Mouse (Mus musculus): ENCODE measurements around the gene Morc2a.
"Not testable (repeated sequence)": the region's sequence is repeated elsewhere in the genome, so short reads cannot be mapped to it uniquely, and the experiment has no call there.

Gene Morc2a

GRCm38 (mm10) chr11:3648964-3649841 is at the start of gene Morc2a:
Gene Morc2a, plus strand, starts transcription at chr11:3649191.
- peak; percentile 95 to 97 for DNase-seq (ENCODE audit: low spot score in 2 of 2)

DNA sequence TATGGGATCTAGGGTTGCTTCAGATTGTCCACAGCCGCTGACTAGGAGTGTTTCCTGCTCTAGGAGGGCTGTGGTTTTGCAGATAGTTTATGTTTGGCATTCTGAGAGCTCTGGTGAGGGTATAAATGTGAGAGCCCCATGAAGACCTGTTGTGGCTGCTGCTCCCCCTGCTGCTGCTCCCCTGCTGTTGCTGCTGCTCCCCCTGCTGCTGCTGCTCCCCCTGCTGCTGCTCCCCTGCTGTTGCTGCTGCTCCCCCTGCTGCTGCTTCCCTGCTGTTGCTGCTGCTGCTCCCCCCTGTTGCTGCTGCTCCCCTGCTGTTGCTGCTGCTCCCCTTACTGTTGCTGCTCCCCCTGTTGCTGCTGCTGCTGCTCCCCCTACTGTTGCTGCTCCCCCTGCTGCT is 47.0 kb upstream of the Morc2a start:
- not testable (repeated sequence) for DNase-seq (ENCODE audit: low spot score in 2 of 2)

- not testable (repeated sequence) for DNase-seq (ENCODE audit: low spot score in 2 of 2)
These were observed 46.3 kb upstream of the Morc2a start for GRCm38 (mm10) chr11:3602687-3603086.

DNA sequence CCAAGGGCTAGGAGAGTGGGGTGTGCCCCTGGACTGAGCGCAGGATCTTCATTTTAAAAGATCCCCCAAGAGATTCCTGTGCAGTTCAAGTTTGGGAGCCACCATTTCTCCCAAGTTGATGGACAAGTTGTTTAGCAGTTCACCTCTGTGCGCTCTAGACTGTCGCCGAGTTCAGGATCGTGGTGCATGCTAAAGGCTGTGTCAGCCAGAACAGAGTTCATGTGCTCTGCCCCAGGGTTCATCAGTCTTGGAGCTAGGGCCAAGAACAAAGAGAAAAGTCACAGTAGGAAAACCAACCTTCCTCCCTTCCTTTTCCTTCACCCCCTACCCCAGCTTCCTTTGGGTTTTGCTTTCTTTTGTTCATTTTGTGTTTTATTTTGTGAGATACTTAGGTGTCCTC is 42.5 kb upstream of the Morc2a start:
- no peak for DNase-seq (ENCODE audit: low spot score in 2 of 2)

DNA sequence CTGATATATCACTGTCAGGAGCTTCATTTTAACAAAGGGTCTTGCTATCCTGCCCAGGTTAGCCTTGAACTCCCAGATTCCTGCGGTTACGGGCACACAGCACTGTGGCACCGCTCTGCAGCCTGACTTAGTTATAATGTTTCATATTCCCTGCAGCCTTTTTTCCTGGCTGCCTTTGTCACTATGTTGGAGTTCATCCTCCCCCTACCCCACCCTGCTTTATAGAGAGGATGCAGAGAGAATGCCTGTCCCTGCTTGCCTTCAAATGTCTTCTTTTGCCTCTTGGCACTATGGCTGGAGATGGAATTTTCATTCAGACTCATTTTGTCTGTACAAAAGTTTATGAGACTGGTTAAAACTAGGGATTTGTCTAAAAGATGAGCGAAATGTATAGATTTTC is 33.4 kb upstream of the Morc2a start:
- no peak for DNase-seq (ENCODE audit: low spot score in 2 of 2)

DNA sequence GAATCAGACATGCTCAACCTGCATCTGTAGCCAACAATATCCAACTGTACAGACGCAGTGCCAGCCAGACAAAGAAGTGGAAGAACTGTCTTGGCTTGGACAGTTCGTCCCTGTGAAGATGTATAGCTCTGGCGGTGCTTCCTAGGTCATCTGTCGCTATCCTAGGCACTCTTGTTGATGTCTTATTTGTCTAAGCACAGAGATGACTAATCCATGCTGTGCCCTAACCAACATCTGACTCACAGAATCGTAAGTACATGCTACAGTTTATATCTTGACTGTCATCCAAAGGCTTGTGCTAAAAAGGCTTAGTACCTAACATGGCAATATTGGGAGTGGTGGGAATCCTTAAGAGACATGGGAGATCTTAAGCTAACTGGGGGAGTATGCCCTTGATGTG is 26.2 kb upstream of the Morc2a start:
- DNase-seq (ENCODE audit: low spot score in 2 of 2), result no peak

DNA sequence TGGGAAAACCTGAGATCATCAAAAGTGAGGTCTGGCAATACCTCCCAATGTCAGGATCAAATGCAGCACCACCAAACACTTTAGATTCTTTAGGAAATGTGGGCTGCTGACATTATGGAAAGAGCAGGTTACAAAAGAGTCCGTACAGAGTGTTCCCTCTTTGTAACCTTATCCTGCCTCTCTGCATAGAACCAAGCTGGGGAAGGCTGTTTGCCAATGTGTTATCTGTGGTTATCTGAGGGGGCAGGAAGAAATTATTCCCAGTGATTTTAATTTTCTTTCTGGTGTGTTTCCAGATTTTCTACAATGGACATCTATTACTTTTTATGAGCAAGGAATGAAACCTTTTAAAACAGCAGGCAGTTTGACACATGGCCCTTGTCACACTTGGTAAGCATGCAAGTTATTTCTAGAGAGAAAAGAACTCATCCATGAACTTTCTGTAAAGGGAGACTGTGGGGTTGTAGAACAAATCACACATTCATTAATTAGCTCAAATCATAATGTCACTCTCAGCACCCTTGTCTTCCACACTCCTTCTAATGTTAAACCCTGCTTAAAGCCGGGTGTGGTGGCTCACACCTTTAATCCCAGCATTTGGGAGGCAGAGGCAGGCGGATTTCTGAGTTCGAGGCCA is 24.5 kb upstream of the Morc2a start:
- DNase-seq (ENCODE audit: low spot score in 2 of 2), result no peak

GRCm38 (mm10) chr11:3628999-3629491 is 19.9 kb upstream of the Morc2a start:
- DNase-seq (ENCODE audit: low spot score in 2 of 2), result no peak

- not testable (repeated sequence) for DNase-seq (ENCODE audit: low spot score in 2 of 2)
These were observed 15.7 kb upstream of the Morc2a start for GRCm38 (mm10) chr11:3633269-3633668.

DNA sequence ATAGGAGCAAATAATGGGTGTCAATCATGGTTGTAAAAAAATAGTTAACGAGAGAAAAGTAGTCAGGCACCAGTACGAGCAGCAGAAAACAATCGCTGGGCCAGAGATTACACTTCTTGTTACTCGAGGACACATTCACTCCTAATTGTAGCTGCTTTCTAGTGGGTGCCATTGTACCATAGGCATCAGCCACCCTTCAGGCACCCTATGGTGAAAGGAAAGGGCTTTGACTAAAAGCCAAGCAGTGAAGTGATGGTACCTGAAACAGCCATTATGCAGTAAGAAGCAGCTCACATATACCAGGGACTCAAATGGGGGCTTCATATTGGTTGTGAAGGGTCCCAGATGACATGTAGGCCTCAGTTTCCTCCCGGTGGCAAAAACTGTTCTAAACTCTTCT is 1.3 kb upstream of the Morc2a start:
- DNase-seq (ENCODE audit: low spot score in 2 of 2), result no peak

DNA sequence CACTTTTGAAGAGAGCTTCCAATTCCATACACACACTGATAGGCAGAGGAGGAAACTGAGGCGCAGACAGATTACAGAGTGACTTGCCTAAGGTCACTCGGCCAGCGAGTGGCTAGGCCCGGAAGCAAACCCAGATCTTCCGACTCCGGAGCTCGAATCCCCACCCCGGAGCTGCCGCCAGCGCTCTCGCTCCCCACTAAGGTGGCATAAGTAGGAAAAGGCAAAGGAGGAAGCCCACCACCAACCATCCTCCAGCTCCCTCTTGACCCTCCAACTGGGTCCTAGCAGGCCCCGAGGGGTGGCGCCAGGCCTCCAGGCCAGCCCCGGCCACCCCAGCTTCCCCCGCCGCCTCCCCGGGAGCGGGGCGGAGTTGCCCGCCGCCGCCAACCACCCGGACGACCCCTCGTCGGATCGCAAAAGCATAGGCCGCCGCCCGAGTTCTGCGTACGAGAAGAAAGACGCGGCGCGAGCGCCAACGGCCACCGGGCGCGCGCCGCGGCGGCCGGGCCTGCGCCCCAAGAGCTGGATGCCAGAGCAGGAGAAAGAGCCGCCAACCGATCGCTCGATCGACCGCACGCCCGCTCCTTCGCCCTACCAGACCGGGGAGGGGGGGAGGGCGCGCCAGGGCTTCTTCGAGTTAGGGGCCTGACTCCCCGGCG is 557 bp upstream of the Morc2a start:
- DNase-seq (ENCODE audit: low spot score in 2 of 2), result peak; percentile 16 to 27

GRCm38 (mm10) chr11:3650141-3650540 is 1.1 kb downstream of the Morc2a start:
- no peak for DNase-seq (ENCODE audit: low spot score in 2 of 2)

- DNase-seq (ENCODE audit: low spot score in 2 of 2), result no peak
These were observed 13.0 kb downstream of the Morc2a start for GRCm38 (mm10) chr11:3661964-3662363.

DNA sequence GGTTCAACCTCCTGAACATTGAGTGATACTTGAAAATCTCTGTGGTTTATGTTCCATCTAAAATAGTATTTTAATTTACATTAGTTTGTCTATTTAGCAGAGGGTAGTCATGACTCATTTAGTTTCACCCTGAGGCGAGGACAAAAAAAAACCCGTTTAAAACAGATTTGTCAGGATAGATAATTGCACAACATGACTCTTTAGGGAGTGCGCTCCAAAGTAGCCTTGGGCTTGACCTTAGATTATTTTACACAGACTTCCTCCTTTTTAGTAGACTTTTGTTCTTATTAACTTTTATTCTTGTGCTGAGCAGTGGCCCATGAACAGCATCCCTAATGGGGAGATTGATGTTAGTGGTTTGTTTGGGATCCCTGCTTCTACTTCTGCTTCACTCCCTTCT is 18.5 kb downstream of the Morc2a start:
- no peak for DNase-seq (ENCODE audit: low spot score in 2 of 2)

- no peak for DNase-seq (ENCODE audit: low spot score in 2 of 2)
These were observed 19.8 kb downstream of the Morc2a start for GRCm38 (mm10) chr11:3668768-3669167.

DNA sequence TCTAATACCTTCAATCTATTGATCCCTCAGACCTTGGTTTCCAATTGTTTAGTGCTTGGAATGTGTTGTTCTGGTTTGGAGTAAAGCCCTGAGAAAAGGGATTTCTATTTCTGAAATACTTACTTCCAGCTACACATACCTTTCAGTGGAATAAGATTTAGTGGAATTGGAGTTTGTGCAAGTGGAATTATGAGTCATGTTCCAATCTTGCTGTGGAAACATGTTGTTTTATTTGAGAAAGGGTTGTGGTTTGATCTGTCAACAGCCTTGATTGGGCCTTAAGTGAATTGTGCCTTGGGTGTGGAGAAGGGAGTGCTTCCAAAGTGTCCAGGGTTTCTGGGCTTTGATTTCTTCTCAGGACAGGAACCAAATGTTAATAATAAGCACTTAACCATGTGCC is 20.9 kb downstream of the Morc2a start:
- DNase-seq (ENCODE audit: low spot score in 2 of 2), result no peak

DNA sequence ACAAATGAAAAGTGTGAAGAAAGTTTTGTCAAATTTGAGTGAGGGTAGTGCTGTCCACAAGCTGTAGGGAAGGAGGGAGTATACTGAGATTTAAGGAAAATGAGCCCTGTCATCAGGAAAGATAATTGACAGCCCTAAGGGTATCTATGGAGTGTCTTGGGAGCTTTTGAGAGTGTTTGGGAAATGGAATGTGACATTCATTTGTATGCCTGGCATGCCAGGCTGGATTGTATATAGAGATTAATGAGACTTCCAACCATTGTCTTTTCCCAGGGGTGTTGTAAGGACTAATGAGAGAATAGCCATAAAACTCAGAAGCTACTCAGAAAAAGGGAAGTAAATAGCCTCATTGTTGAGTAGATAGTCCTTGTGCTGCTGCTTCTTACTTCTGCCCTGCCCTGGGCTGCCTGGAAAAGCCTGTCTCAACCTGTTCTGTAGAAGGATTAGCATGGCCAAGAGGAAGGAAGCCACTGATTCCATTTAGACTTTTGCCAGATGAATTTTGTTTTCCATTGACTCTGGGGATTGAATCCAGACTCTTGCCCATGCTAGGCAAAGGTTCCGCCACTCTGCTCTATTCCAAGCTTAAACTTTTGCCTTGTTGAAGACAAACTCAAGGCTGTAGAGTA is 22.1 kb downstream of the Morc2a start:
- no peak for DNase-seq (ENCODE audit: low spot score in 2 of 2)

DNA sequence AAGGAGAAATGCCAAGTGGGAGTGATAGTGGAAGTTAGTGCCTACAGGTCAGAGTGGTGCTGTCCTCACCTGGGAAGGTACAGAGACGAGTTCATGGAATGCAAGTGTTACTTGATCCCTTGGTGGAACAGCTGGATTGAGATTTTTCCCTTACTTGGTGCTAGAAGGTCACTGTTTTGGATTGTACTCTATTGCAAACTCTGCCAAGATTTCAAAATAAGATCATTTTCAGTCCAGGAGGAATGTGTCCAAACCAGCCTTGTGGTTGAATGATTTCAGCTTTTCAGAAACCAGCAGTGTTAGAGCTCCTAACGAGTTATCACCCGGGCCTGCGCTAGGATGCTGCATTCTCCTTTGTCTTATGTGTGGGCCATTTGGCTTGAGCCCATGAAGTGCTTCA is 25.6 kb downstream of the Morc2a start:
- no peak for DNase-seq (ENCODE audit: low spot score in 2 of 2)

GRCm38 (mm10) chr11:3676423-3676822 is 27.4 kb downstream of the Morc2a start:
- peak in 1 of 2 experiments; percentile 7 for DNase-seq (ENCODE audit: low spot score in 2 of 2)

DNA sequence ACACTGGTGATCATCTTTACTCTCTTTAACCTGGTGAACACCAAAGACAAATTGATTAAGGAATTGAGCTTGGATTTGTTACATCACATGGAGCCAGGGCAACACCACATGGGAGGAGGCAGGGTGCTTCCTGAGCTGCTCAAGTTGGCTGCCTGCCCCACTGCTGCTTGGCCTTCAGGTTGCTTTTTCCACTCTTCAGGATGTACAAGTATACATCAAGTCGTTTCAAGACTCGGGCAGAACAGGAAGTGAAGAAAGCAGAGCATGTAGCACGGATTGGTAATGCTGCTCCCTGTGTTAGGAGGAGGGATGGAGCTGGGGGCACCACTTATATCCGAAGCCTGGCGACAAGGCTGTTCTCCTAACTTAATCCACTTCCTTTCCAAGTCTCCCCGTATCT is 28.2 kb downstream of the Morc2a start:
- no peak for DNase-seq (ENCODE audit: low spot score in 2 of 2)

GRCm38 (mm10) chr11:3679771-3680170 is 30.8 kb downstream of the Morc2a start:
- no peak for DNase-seq (ENCODE audit: low spot score in 2 of 2)

DNA sequence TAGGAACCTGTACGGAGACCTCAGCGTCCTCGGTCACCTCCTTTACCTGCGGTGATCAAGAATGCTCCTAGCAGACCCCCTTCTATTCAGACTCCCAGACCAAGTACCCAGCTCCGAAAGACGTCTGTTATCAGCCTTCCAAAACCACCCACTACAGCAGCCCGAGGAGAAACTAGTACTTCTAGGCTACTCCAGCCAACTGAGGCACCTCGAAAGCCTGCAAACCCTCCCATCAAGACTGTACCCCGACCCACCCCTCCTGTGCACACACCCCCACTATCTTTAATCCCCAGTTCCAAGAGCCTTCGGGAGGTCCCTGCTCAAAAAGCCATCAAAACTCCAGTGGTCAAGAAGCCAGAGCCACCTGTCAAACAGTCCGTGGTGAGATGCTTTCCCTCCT is 34.7 kb downstream of the Morc2a start:
- DNase-seq (ENCODE audit: low spot score in 2 of 2), result no peak
